Comparison of ENCODE assay signal across 11 mouse cellular contexts in the genomic region with DNA sequence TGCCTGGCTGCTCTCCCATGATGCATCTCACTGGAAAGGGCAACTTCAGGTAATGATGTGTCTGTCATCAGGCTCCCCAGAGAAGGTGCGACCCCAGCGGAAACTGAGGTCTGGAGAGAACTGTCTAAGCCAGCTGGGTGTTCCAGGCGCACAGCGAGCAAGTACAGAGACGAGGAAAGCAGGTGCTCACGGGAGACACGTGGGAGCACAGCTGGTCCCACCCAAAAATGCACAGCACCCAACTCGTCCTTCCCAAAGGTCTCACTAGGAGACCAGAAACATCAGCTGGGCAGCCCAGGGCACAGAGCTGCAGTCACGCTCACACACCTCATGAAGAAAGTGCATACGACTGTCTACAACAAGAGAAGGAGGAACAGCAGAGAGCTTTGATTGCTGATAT. TPM values are rescaled to one million over a fixed set of nuclear protein-coding genes. Genes with fewer than 3 reads are reported as not detected.
A peak's percentile ranks its signal among the peaks of the same experiment; 100 is the strongest.
DNase-seq lines count a peak whose midpoint lies in the region; ATAC-seq and TF ChIP-seq lines count a peak whose summit lies in the region.
"Had no signal": no experiment of that assay in that cellular context is flagged by ENCODE, and none has a peak within 500 bp of the region (broad histone marks: within the 10 kb centered on the region; RNA-seq: fewer than 3 reads in every experiment).

No protein-coding gene starts in this region.

- no peak for TF ChIP-seq CTCF in heart, adult 2 months (IDR thresholded peaks at IDR 0.05)

- H3K4me2 ChIP-seq in kidney, embryonic 15.5 days = 0 out of 2 replicates have a peak overlapping the region, but pooled peaks have one; percentile 7
- no peak overlapping the region for H3K4me2 ChIP-seq in kidney, embryonic 14.5 days (replicated peaks; ENCODE audit: low read depth, low read length)
- H3K4me2 ChIP-seq in limb, embryonic 11.5 days (ENCODE audit: low read depth, severe bottlenecking) = 0 out of 2 replicates have a peak overlapping the region, but pooled peaks have one; percentile 20
- H3K4me2 ChIP-seq: liver, embryonic 15.5 days; midbrain, embryonic 11.5 days had no signal

- DNase-seq in heart, adult 2 months = no peak
- DNase-seq in heart, adult 11 months = no peak
- DNase-seq in limb, embryonic 11.5 days (ENCODE audit: low spot score) = no peak
- DNase-seq in adrenal gland, postnatal 36 days = no peak
- DNase-seq in cerebellum, adult 9-11 months = no peak

- TF ChIP-seq POLR2A in heart, adult 2 months (IDR thresholded peaks at IDR 0.05; ENCODE audit: insufficient read depth, low read depth, low read length) = no peak

- no peak overlapping the region for H3K4me3 ChIP-seq in heart, adult 2 months
- H3K4me3 ChIP-seq in kidney, embryonic 15.5 days (replicated peaks) = no peak overlapping the region
- no peak overlapping the region for H3K4me3 ChIP-seq in kidney, embryonic 14.5 days (ENCODE audit: low read length)
- no peak overlapping the region for H3K4me3 ChIP-seq in brown adipose tissue, adult 24 weeks (ENCODE audit: insufficient read depth, low read depth, low read length)
- no peak overlapping the region for H3K4me3 ChIP-seq in limb, embryonic 11.5 days (ENCODE audit: low read depth, low read length)
- H3K4me3 ChIP-seq: liver, embryonic 15.5 days had no signal

- no peak overlapping the region for H3K9ac ChIP-seq in heart, adult 2 months (ENCODE audit: low read depth, low read length)
- H3K9ac ChIP-seq in kidney, embryonic 15.5 days = no peak overlapping the region
- no peak overlapping the region for H3K9ac ChIP-seq in kidney, embryonic 14.5 days (ENCODE audit: low read depth, low read length)
- H3K9ac ChIP-seq in limb, embryonic 11.5 days (ENCODE audit: low read length) = no peak overlapping the region
- H3K9ac ChIP-seq: liver, embryonic 15.5 days had no signal

- ATAC-seq in kidney, embryonic 15.5 days (replicated peaks; ENCODE audit: low FRiP score) = no peak
- no peak for ATAC-seq in kidney, embryonic 14.5 days (ENCODE audit: low FRiP score, low TSS enrichment)
- ATAC-seq in limb, embryonic 11.5 days (ENCODE audit: insufficient number of reproducible peaks, low FRiP score, low TSS enrichment, low read depth) = no peak
- ATAC-seq: activated CD4-positive, CD25-positive, alpha-beta regulatory T cell, adult 4 months had no signal

- H3K27me3 ChIP-seq in heart, adult 2 months (ENCODE audit: control insufficient read depth, insufficient read depth, low read length) = no peaks in the 10 kb centered on the region
- H3K27me3 ChIP-seq in kidney, embryonic 15.5 days = no peaks in the 10 kb centered on the region
- H3K27me3 ChIP-seq in kidney, embryonic 14.5 days (ENCODE audit: control insufficient read depth, insufficient read depth, low read length) = no peaks in the 10 kb centered on the region
- no peaks in the 10 kb centered on the region for H3K27me3 ChIP-seq in limb, embryonic 11.5 days (ENCODE audit: control insufficient read depth, insufficient read depth, low read length)
- H3K27me3 ChIP-seq: liver, embryonic 15.5 days had no signal

- WGBS in heart, adult 2 months = 70% methylated on average over 10 of the region's 10 CpGs
- 67% methylated on average over 10 of the region's 10 CpGs for WGBS in kidney, embryonic 15.5 days
- WGBS in kidney, embryonic 14.5 days = 63% methylated on average over 10 of the region's 10 CpGs
- 78% methylated on average over 10 of the region's 10 CpGs for WGBS in limb, embryonic 11.5 days

- H3K36me3 ChIP-seq in heart, adult 2 months (ENCODE audit: control insufficient read depth, insufficient read depth, low read length) = no peaks in the 10 kb centered on the region
- no peaks in the 10 kb centered on the region; the same call in 1 of the 2 replicates for H3K36me3 ChIP-seq in kidney, embryonic 15.5 days
- H3K36me3 ChIP-seq in kidney, embryonic 14.5 days (ENCODE audit: control insufficient read depth, insufficient read depth, low read length) = no peaks in the 10 kb centered on the region
- no peaks in the 10 kb centered on the region for H3K36me3 ChIP-seq in limb, embryonic 11.5 days (ENCODE audit: control insufficient read depth, insufficient read depth, low read length)

- H3K79me2 ChIP-seq in heart, adult 2 months (replicated peaks; ENCODE audit: control insufficient read depth, insufficient read depth, low read length) = no peaks in the 10 kb centered on the region; the same call in none of the 2 replicates

- H3K9me3 ChIP-seq in kidney, embryonic 15.5 days (replicated peaks) = no peaks in the 10 kb centered on the region
- H3K9me3 ChIP-seq in kidney, embryonic 14.5 days (ENCODE audit: control insufficient read depth, low read length) = no peaks in the 10 kb centered on the region
- no peaks in the 10 kb centered on the region for H3K9me3 ChIP-seq in limb, embryonic 11.5 days (ENCODE audit: control insufficient read depth, low read length)
- H3K9me3 ChIP-seq: liver, embryonic 15.5 days had no signal

- peak overlapping the region; percentile 60 for H3K27ac ChIP-seq in heart, adult 2 months
- peak overlapping the region; percentile 83 for H3K27ac ChIP-seq in kidney, embryonic 15.5 days
- H3K27ac ChIP-seq in kidney, embryonic 14.5 days (ENCODE audit: low read depth, low read length) = no peak overlapping the region
- peak overlapping the region; percentile 61 for H3K27ac ChIP-seq in brown adipose tissue, adult 24 weeks (replicated peaks; ENCODE audit: low read depth, low read length)
- H3K27ac ChIP-seq in limb, embryonic 11.5 days (replicated peaks; ENCODE audit: low read depth, low read length) = no peak overlapping the region

- peaks cover 28% of the 10 kb centered on the region for H3K4me1 ChIP-seq in heart, adult 2 months (ENCODE audit: control insufficient read depth, insufficient read depth, low read length)
- H3K4me1 ChIP-seq in kidney, embryonic 15.5 days = peaks cover 54% of the 10 kb centered on the region
- H3K4me1 ChIP-seq in kidney, embryonic 14.5 days (ENCODE audit: control insufficient read depth, insufficient read depth, low read length) = peaks cover 16% of the 10 kb centered on the region
- peaks cover 47% of the 10 kb centered on the region for H3K4me1 ChIP-seq in brown adipose tissue, adult 24 weeks (ENCODE audit: control insufficient read depth, insufficient read depth, insufficient read length, low read length)
- H3K4me1 ChIP-seq in limb, embryonic 11.5 days (ENCODE audit: control insufficient read depth, insufficient read depth, low read length) = peaks cover 11% of the 10 kb centered on the region

- no peak for TF ChIP-seq EP300 in heart, adult 2 months (IDR thresholded peaks at IDR 0.05; ENCODE audit: insufficient read depth, low read depth, low read length)

- intact Hi-C loops in heart, adult 2 months (cut with DNase I) = no loop called here

RNA-seq across cellular contexts. Expression of gene Mical3, which starts 43.7 kb away (rescaled TPM):
- 100 to 1,000 TPM; 114 to 127 TPM for total RNA-seq in heart, adult 2 months (2021)
- 52.1 and 69.0 TPM in 2 replicates for polyA plus RNA-seq in heart, adult 2 months (2012; rRNA removed)
- 12.0 and 13.1 TPM in 2 replicates for polyA plus RNA-seq in kidney, embryonic 15.5 days (2015; fragmentation: Nextera tagmentation; extraction: Ambion mirVana)
- 16.7 and 20.0 TPM in 2 replicates for polyA plus RNA-seq in kidney, embryonic 14.5 days (2014; fragmentation: Nextera tagmentation; extraction: Ambion mirVana)
- 33.3 and 42.4 TPM in 2 replicates for polyA plus RNA-seq in brown adipose tissue, adult 24 weeks (2012; ENCODE audit: insufficient read depth, insufficient read length, missing spikeins)
- polyA plus RNA-seq in limb, embryonic 11.5 days (2014; fragmentation: Nextera tagmentation; extraction: Ambion mirVana) = 12.2 and 13.7 TPM in 2 replicates
- total RNA-seq in adrenal gland, postnatal 36 days (2021) = 10 to 100 TPM; 47.4 to 48.7 TPM

Comparison
In these comparisons a context has a peak if more than half of its experiments do, and no peak if none do; other contexts are left out.
1. H3K27ac ChIP-seq: peak in heart, adult 2 months (single experiment), kidney, embryonic 15.5 days (single experiment) and brown adipose tissue, adult 24 weeks (single experiment); none in kidney, embryonic 14.5 days (single experiment) and limb, embryonic 11.5 days (single experiment).